Mouse (Mus musculus) G1E-ER4 (cell line): ENCODE data around the gene Slx. TPM values are rescaled to one million over a fixed set of nuclear protein-coding genes. Genes with fewer than 3 reads are reported as not detected.
"Not testable (repeated sequence)": the region's sequence is repeated elsewhere in the genome, so short reads cannot be mapped to it uniquely, and the experiment has no call there.

ENCODE experiments used
- GATA1 ChIP-seq: IDR thresholded peaks from one replicate; pipeline ENCODE4 v1.8.0; 2012; ENCODE audit warnings: low read length, inconsistent platforms
- polyA plus RNA-seq: library from polyadenylated mRNA; stranded (reverse); fragments of >175 nt; gene quantifications from 2 replicates; pipeline ENCODE4 v1.2.3, GENCODE M21; 2012

Slx gene
- polyA plus RNA-seq, result not detected in 2 replicates

GRCm38 (mm10) chrX:26545465-26545864, at the start of gene Slx:
TSS of gene Slx (minus strand) at chrX:26545565.
- not testable (repeated sequence) for TF ChIP-seq GATA1

Other genes starting within 250 kb of the Slx start
- gene Gm2030, start 235.5 kb downstream of the Slx start, polyA plus RNA-seq, result not detected in 2 replicates
- gene Gm14525, start 157.1 kb upstream of the Slx start, polyA plus RNA-seq, result not detected in 2 replicates